Mouse (Mus musculus) naive thymus-derived CD4-positive, alpha-beta T cell, adult 2 months (primary cell): ENCODE results near the gene Tspyl1.

ENCODE experiments used
- DNase-seq: peaks from one replicate; pipeline ENCODE4 v3.0.0-alpha.2; 2011; ENCODE audit warnings: low read depth

Gene Tspyl1

GRCm38 (mm10) chr10:34300368-34300767 is 18.4 kb downstream of the Tspyl1 start:
- DNase-seq = no peak

GRCm38 (mm10) chr10:34307070-34307469 is 25.1 kb downstream of the Tspyl1 start:
- no peak for DNase-seq

- DNase-seq = no peak
Observed at GRCm38 (mm10) chr10:34309915-34310685, 28.1 kb downstream of the Tspyl1 start.

- DNase-seq = no peak
Observed at GRCm38 (mm10) chr10:34312536-34312935, 30.5 kb downstream of the Tspyl1 start.

- no peak for DNase-seq
Observed at GRCm38 (mm10) chr10:34316571-34317216, 34.7 kb downstream of the Tspyl1 start.

GRCm38 (mm10) chr10:34317217-34317606 is 35.2 kb downstream of the Tspyl1 start:
- DNase-seq = no peak

GRCm38 (mm10) chr10:34320809-34321208 is 38.8 kb downstream of the Tspyl1 start:
- DNase-seq = no peak

GRCm38 (mm10) chr10:34326701-34327100 is 44.7 kb downstream of the Tspyl1 start:
- DNase-seq = peak; percentile 63

- no peak for DNase-seq
Observed at GRCm38 (mm10) chr10:34327144-34327543, 45.2 kb downstream of the Tspyl1 start.

- DNase-seq = peak; percentile 24
Observed at GRCm38 (mm10) chr10:34328310-34328709, 46.3 kb downstream of the Tspyl1 start.
